Mouse (Mus musculus) adrenal gland, postnatal 36 days (tissue): ENCODE results near the gene Olfr288. TPM values are rescaled to one million over a fixed set of nuclear protein-coding genes. Genes with fewer than 3 reads are reported as not detected.

Experiments
- DNase-seq, 2 experiments: peaks; one replicate each; pipeline ENCODE4 v3.0.0; 2021; ENCODE audit warnings: mixed read lengths in 1 of 2
- total RNA-seq, 2 experiments: library from RNA; stranded (reverse); gene quantifications; 2 replicates each; pipeline ENCODE4 v1.2.3; 2021

The Olfr288 gene
- total RNA-seq, 2 experiments from 2014 or later, result not detected

DNA sequence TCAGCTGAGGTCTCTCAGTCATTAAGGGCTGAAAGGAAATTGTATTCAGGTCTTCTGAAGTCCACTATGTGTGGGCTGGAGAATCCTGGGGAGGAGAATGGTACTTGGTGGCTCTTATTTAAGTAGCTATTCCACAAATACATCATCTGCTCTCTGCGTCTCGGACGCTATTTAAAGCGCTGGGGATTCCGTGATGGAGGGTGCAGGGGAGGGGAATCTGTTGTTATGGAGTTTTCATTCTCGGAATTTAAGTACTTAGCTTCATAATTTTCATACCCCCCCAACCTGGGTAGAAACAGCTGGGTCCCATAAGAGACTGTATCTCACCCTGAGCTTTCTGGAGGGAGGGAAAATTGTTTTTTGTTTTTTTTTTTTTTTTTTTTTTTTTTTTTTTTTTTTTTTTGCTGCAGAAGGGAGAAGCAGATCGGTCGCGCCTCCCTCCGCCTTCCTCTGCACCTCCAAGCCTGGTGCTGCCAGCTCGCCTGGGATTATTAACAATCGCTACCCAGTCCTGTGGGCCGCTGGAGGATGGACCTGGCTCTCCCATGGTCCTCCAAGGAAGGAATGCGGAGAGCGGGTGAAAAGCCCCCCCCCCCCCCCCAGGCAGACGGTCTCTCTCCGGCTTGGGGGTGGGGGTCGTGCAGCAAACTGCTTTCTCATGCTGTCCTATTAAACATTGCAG, 28.2 kb downstream of the Olfr288 start, which contains the start of gene Ccdc184:
Gene Ccdc184, plus strand, starts transcription at position 196 of the 682 bp plus-strand sequence.
- DNase-seq, result no peak

GRCm38 (mm10) chr15:98165525-98165924, 29.8 kb downstream of the Olfr288 start, which contains the start of gene Asb8:
Asb8 (minus strand) TSS chr15:98165625.
- DNase-seq, result no peak

- no peak for DNase-seq
Observed at GRCm38 (mm10) chr15:98162561-98162960, 32.8 kb downstream of the Olfr288 start.

DNA sequence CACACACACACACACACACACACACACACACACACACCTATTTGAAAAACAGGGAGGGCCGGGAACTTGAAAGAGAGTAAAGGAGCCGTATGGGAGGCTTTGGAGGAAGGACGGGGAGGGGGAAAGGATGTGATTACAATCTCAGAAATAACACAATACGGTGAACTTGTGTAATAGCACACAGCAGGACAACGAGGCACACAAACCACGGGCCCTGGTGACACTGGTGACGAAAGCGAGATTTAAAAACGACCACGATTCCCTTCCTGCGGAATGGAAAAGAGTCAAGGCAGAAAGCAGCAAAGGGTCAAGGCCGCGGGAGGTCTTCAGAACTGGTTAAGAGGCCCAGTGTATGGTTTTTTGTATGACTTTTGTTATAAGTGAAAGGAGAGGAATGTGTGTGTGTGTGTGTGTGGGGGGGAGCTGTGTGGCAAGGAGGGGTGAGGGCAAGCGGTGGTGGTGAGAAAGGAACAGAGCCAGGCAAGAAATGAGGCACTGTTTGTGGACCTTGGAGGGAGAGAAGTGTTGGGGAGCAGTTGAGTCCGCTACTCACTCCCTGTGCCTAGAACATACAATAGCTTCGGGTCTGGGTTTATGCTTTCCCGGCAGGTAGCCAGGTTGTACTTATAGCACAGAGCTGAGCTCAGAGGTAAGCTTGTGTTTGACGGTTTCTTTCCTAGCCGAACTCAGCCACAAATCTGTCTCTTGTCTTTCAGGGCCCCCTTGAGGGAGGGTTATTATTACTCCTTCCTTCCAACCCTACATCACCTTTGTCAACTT, 34.1 kb downstream of the Olfr288 start:
- DNase-seq, result no peak

GRCm38 (mm10) chr15:98157253-98157652, 38.1 kb downstream of the Olfr288 start:
- DNase-seq, result no peak

DNA sequence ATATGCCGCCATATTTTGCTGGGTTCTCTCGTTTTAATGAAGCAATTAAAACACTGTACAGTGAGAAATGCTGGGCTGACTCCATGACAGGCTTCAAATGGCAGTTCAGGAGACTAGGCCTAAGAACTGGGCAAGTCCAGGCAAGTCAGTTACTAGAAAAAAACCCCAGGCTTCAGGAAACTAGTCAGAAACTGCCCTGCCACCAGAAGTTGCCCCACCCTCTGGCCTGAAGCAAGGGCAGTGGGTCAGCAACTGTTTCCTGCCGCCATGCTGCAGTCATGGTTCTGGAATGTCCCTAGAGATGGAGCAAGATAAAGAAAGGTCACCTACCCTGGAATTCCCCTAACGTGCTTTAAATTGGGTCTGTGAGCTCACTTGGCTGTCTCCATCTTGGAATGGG, 39.4 kb downstream of the Olfr288 start:
- DNase-seq, result peak; percentile 36 to 52

DNA sequence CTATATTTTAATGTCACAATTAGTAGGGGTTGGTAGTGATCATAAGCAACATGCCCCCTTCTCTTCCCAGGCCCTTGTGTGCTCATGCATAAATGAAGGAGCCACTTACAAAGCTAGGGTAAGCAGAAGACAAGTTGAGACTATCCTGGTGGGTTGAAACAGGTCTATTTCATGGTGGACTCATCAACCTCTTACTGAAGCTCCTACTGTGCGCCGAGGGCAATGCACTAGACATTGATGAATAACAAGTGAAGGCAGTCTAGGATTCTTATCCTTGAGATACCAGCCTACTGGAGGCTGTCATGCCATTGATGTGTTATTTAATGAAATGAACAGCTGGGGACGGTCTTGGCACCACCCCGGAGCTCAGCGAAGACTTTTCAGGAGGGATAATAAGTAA, 40.1 kb downstream of the Olfr288 start:
- DNase-seq, result no peak

DNA sequence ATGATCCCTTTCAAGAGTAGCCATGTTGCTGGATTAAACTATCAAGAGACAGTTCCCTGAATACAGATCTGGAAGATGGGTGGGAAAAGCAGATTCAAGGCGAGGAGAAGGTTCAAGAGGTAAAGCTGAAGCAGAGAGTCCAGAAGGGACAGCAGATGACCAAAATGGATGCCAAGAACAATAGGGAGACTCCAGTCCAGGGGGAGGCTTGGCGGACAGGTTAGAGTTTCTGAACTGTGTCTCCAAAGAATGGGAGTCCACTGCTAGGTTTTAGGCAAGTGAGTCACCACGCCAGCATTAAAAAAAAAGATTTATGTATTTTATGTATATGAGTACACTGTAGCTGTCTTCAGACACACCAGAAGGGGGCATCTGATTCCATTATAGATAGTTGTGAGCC, 40.7 kb downstream of the Olfr288 start:
- DNase-seq, result no peak

GRCm38 (mm10) chr15:98154146-98154545, 41.2 kb downstream of the Olfr288 start:
- DNase-seq, result no peak

GRCm38 (mm10) chr15:98153625-98154024, 41.7 kb downstream of the Olfr288 start:
- DNase-seq, result peak in 1 of 2 experiments; percentile 26

DNA sequence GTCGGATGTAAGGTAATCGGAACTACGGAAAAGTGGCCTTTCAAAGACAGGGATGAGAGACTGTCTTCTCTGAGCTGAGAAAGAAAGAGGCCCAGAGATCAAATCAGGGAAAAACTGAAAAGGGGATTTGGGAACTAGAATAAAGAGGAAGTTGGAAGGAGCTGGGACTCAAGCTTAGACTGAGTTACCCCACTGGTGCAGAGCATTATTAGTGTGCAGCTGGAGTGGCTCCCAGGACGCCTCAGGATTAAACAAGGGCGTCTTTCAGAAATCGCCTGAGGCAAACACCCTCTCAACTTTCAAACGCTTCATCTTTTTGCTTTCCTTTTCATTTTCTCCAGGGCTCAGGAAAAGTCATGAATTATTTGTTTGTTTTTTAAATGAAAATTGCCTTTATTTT, 42.4 kb downstream of the Olfr288 start:
- no peak for DNase-seq

DNA sequence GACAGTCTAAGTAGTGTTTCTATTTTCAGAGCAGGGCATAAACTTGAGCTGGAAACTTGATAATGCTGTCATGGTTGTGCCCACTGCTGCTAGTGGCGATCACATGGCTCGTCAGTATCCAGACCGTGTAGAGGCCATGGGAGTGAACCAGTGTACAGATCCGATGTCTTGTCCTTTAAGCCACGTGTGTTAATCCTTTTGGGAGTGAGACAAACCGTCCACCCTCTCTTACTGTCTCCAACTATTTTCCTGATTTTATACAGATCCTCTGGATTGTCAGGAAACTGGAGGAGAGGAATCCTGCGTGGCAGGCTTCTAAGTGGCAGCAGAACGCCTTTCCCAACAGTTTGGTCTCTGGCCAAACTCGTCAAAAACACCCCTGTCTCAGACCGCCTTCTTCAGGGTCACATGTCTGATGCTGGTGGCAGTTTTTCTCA, 46.2 kb downstream of the Olfr288 start:
- DNase-seq, result no peak

DNA sequence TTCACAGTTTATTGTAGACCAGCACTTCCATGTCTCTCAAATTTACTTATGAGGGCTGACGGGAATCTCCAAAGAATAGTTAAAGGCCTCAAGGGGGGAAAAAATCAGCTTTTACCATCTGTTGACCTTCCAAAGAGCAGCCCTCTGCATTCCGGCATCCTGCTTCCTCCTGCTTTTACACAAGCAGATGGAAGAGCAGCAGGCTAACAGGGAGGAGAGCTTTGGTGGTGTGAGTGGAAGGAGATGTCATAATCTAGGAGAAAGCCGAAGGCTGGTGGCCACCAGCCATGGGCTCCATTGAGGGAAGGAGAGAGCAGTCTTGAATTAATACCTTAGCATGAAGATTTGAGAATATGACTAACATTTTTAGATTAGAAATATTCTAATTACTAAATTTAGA, 47.0 kb downstream of the Olfr288 start:
- DNase-seq, result no peak

- DNase-seq, result peak; percentile 96
Observed at GRCm38 (mm10) chr15:98145559-98146181, 49.7 kb downstream of the Olfr288 start.

GRCm38 (mm10) chr15:98144861-98145507, 50.4 kb downstream of the Olfr288 start:
- DNase-seq, result peak; percentile 28 to 55

- DNase-seq, result no peak
Observed at GRCm38 (mm10) chr15:98142515-98142914, 52.8 kb downstream of the Olfr288 start.

DNA sequence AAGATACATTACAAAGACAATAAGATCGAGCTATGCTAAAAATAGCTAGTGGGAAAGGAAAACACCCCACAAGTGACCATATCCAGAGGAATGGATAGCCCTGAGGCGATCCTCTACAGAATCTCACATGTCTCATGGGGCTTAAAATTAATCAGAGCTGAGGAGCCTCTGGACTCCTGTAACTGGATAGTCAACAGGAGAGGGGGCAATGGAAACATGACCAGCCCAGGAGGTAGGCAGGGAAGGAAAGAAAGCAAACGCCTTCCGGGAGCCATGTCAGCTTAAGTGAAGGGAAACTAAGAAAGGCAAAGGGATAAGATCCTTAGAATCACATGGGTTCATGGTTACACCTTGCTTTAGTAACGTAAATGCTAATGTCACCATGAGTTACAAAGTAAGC, 54.5 kb downstream of the Olfr288 start:
- DNase-seq, result no peak

GRCm38 (mm10) chr15:98139763-98140162, 55.6 kb downstream of the Olfr288 start:
- DNase-seq, result no peak

DNA sequence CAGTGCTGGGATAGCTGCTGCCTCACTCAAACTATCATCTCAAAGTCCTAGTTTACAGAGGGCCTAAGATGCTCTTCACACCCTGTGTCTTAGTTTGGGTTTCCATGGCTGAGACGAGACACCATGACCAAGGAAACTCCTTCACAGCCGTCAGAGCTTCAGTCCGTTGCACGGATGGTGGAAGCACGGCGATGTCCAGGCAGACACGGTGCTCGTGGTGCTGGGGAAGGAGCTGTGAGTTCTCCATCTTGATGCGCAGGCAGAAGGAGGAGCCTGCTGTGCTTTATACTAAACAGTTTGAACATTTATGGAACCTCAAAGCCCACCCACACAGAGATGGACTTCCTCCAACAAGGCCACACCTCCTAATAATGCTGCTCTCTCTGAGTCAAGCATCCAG, 58.5 kb downstream of the Olfr288 start:
- no peak for DNase-seq
